In the genomic region with DNA sequence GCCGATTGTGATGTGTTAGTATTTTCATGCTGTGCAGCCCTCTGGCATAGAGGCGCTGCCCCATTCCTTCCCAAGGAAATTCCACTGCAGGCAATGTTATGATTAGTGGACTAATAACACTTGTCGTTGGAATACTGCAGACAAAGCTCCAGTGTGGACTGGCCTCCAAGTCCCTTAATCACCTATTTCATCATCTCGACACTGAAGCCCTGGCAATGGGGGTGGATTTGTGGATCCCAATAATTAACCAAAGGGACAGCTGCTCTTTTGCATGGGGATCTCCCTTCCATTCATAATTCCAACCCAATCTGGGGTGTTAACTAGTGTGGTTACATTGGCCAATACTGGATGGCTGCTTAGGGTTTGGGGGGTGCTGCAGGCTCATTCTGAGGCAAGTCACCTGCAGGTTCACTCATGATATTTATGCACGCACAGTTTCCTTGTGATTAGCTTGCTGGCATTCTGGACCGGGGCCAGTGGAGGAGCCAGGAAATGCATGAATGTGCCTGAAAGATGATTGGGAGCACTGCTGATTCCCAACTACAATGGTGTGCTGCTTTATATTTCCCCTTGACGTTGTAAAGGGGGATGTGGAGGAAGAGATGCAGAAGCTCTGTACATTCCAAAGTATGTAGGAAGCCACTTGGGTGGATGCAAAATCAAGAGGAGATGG, we compare ENCODE assay signal across 14 mouse cellular contexts. TPM values are rescaled to one million over a fixed set of nuclear protein-coding genes. Genes with fewer than 3 reads are reported as not detected.
DNase-seq lines count a peak whose midpoint lies in the region; ATAC-seq and TF ChIP-seq lines count a peak whose summit lies in the region.
"Had no signal": no experiment of that assay in that cellular context is flagged by ENCODE, and none has a peak within 500 bp of the region (broad histone marks: within the 10 kb centered on the region; RNA-seq: fewer than 3 reads in every experiment).

No protein-coding gene starts in this region.

- H3K4me1 ChIP-seq in forebrain, embryonic 14.5 days (ENCODE audit: control insufficient read depth, insufficient read depth, low read length) = peaks cover 4% of the 10 kb centered on the region; the same call in 1 of the 2 replicates
- 0 out of 2 replicates have a peak, but pooled peaks cover 3% of the 10 kb centered on the region for H3K4me1 ChIP-seq in forebrain, embryonic 12.5 days
- H3K4me1 ChIP-seq in kidney, adult 2 months (ENCODE audit: control insufficient read depth, insufficient read depth, low read length) = no peaks in the 10 kb centered on the region
- H3K4me1 ChIP-seq in kidney, embryonic 14.5 days (ENCODE audit: control insufficient read depth, insufficient read depth, low read length) = peaks cover 13% of the 10 kb centered on the region; the same call in 1 of the 2 replicates

- H3K9ac ChIP-seq in forebrain, embryonic 14.5 days (ENCODE audit: low read length) = no peak overlapping the region
- H3K9ac ChIP-seq in forebrain, embryonic 12.5 days = no peak overlapping the region
- no peak overlapping the region for H3K9ac ChIP-seq in kidney, embryonic 14.5 days (ENCODE audit: low read depth, low read length)

- TF ChIP-seq CTCF in kidney, adult 2 months (conservative IDR thresholded peaks at IDR 0.05; ENCODE audit: insufficient read depth, insufficient read length, low read depth, low read length) = no peak

- DNase-seq in forebrain, embryonic 14.5 days (ENCODE audit: low spot score) = peak; percentile 52
- DNase-seq in kidney, adult 2 months = peak; percentile 11
- DNase-seq in fat pad, adult 2 months (ENCODE audit: extremely low read depth, low read depth, low spot score) = peak; percentile 10
- peak; percentile 32 for DNase-seq in lung, postnatal 36 days
- no peak for DNase-seq in layer of hippocampus, postnatal 36 days
- DNase-seq in layer of hippocampus, adult 9-11 months = no peak

- no peaks in the 10 kb centered on the region for H3K36me3 ChIP-seq in forebrain, embryonic 14.5 days (ENCODE audit: control insufficient read depth, insufficient read depth, low read length)
- H3K36me3 ChIP-seq in forebrain, embryonic 12.5 days (replicated peaks) = no peaks in the 10 kb centered on the region
- H3K36me3 ChIP-seq in kidney, adult 2 months (ENCODE audit: control insufficient read depth, insufficient read depth, low read length) = no peaks in the 10 kb centered on the region
- no peaks in the 10 kb centered on the region for H3K36me3 ChIP-seq in kidney, embryonic 14.5 days (ENCODE audit: control insufficient read depth, insufficient read depth, low read length)

- H3K4me2 ChIP-seq in forebrain, embryonic 14.5 days (ENCODE audit: low read length) = no peak overlapping the region
- H3K4me2 ChIP-seq in forebrain, embryonic 12.5 days = no peak overlapping the region
- no peak overlapping the region for H3K4me2 ChIP-seq in kidney, embryonic 14.5 days (replicated peaks; ENCODE audit: low read depth, low read length)

- H3K9me3 ChIP-seq in forebrain, embryonic 14.5 days (replicated peaks; ENCODE audit: control insufficient read depth, low read length) = no peaks in the 10 kb centered on the region
- H3K9me3 ChIP-seq in forebrain, embryonic 12.5 days = no peaks in the 10 kb centered on the region
- H3K9me3 ChIP-seq in kidney, embryonic 14.5 days (ENCODE audit: control insufficient read depth, low read length) = no peaks in the 10 kb centered on the region

- TF ChIP-seq POLR2A in kidney, adult 2 months (IDR thresholded peaks at IDR 0.05; ENCODE audit: low read depth, low read length) = no peak

- no peak overlapping the region for H3K27ac ChIP-seq in forebrain, embryonic 14.5 days (ENCODE audit: low read depth, low read length)
- no peak overlapping the region for H3K27ac ChIP-seq in forebrain, embryonic 12.5 days
- H3K27ac ChIP-seq in kidney, adult 2 months (ENCODE audit: insufficient read depth, low read depth, low read length) = no peak overlapping the region
- H3K27ac ChIP-seq in kidney, embryonic 14.5 days (ENCODE audit: low read depth, low read length) = no peak overlapping the region; the same call in 1 of the 2 replicates

- no peak overlapping the region for H3K4me3 ChIP-seq in forebrain, embryonic 14.5 days (ENCODE audit: low read depth, low read length)
- H3K4me3 ChIP-seq in forebrain, embryonic 12.5 days (replicated peaks) = no peak overlapping the region
- H3K4me3 ChIP-seq in kidney, adult 2 months (ENCODE audit: insufficient read depth, low read depth, low read length) = no peak overlapping the region
- H3K4me3 ChIP-seq in kidney, embryonic 14.5 days (ENCODE audit: low read length) = no peak overlapping the region

- WGBS in forebrain, embryonic 14.5 days = 46% methylated on average over 7 of the region's 7 CpGs
- WGBS in forebrain, embryonic 12.5 days = 63% methylated on average over 7 of the region's 7 CpGs
- 40% methylated on average over 7 of the region's 7 CpGs for WGBS in kidney, adult 2 months
- WGBS in kidney, embryonic 14.5 days = 63% methylated on average over 7 of the region's 7 CpGs

- no peaks in the 10 kb centered on the region for H3K27me3 ChIP-seq in forebrain, embryonic 14.5 days (replicated peaks; ENCODE audit: control insufficient read depth, insufficient read depth, low read length)
- H3K27me3 ChIP-seq in forebrain, embryonic 12.5 days = no peaks in the 10 kb centered on the region
- no peaks in the 10 kb centered on the region for H3K27me3 ChIP-seq in kidney, adult 2 months (replicated peaks; ENCODE audit: control insufficient read depth, insufficient read depth, low read length)
- no peaks in the 10 kb centered on the region for H3K27me3 ChIP-seq in kidney, embryonic 14.5 days (ENCODE audit: control insufficient read depth, insufficient read depth, low read length)
- H3K27me3 ChIP-seq: CH12.LX had no signal

- peak; percentile 40 for ATAC-seq in forebrain, embryonic 14.5 days
- ATAC-seq in forebrain, embryonic 12.5 days (ENCODE audit: low FRiP score) = no peak
- no peak for ATAC-seq in kidney, embryonic 14.5 days (ENCODE audit: low FRiP score, low TSS enrichment)
- ATAC-seq: activated CD4-positive, CD25-positive, alpha-beta regulatory T cell, adult 4 months had no signal

RNA-seq across cellular contexts. Expression of a gene that starts 25.2 kb away (rescaled TPM):
- polyA plus RNA-seq in forebrain, embryonic 14.5 days (2014; fragmentation: Nextera tagmentation; extraction: Ambion mirVana) = 0.71 TPM in 1 of 2 replicates, not detected in the other
- 0.97 and 1.1 TPM in 2 replicates for polyA plus RNA-seq in forebrain, embryonic 12.5 days (2016; fragmentation: Nextera tagmentation; extraction: Ambion mirVana)
- polyA plus RNA-seq in kidney, adult 2 months (2012; rRNA removed) = not detected in 2 replicates
- polyA plus RNA-seq in kidney, embryonic 14.5 days (2014; fragmentation: Nextera tagmentation; extraction: Ambion mirVana) = 5.4 and 6.0 TPM in 2 replicates
- total RNA-seq in layer of hippocampus, postnatal 36 days (2021) = not detected
- total RNA-seq: CH12.LX; common myeloid progenitor, adult 5-6 weeks; layer of hippocampus, adult 18-20 months had no signal
- polyA plus RNA-seq: activated CD4-positive, CD25-positive, alpha-beta regulatory T cell, adult 4 months; neural tube, embryonic 14.5 days; urinary bladder, adult 2 months had no signal

RNA-seq across cellular contexts. Expression of a gene that starts 54.9 kb away (rescaled TPM):
- 4.1 and 5.2 TPM in 2 replicates for polyA plus RNA-seq in forebrain, embryonic 14.5 days (2014; fragmentation: Nextera tagmentation; extraction: Ambion mirVana)
- 7.0 and 7.6 TPM in 2 replicates for polyA plus RNA-seq in forebrain, embryonic 12.5 days (2016; fragmentation: Nextera tagmentation; extraction: Ambion mirVana)
- polyA plus RNA-seq in kidney, adult 2 months (2012; rRNA removed) = 1.6 and 2.7 TPM in 2 replicates
- 7.6 and 10.5 TPM in 2 replicates for polyA plus RNA-seq in kidney, embryonic 14.5 days (2014; fragmentation: Nextera tagmentation; extraction: Ambion mirVana)
- total RNA-seq in layer of hippocampus, postnatal 36 days (2021) = 1 to 10 TPM; 3.1 to 3.6 TPM

RNA-seq across cellular contexts. Expression of a gene that starts 58.5 kb away (rescaled TPM):
- not detected in 2 replicates for polyA plus RNA-seq in forebrain, embryonic 14.5 days (2014; fragmentation: Nextera tagmentation; extraction: Ambion mirVana)
- polyA plus RNA-seq in forebrain, embryonic 12.5 days (2016; fragmentation: Nextera tagmentation; extraction: Ambion mirVana) = not detected in 2 replicates
- not detected in 2 replicates for polyA plus RNA-seq in kidney, adult 2 months (2012; rRNA removed)
- not detected in 2 replicates for polyA plus RNA-seq in kidney, embryonic 14.5 days (2014; fragmentation: Nextera tagmentation; extraction: Ambion mirVana)
- not detected for total RNA-seq in layer of hippocampus, postnatal 36 days (2021)
- total RNA-seq: CH12.LX; common myeloid progenitor, adult 5-6 weeks; layer of hippocampus, adult 18-20 months had no signal
- polyA plus RNA-seq: activated CD4-positive, CD25-positive, alpha-beta regulatory T cell, adult 4 months; neural tube, embryonic 14.5 days; urinary bladder, adult 2 months had no signal

Comparison
In these comparisons a context has a peak if more than half of its experiments do, and no peak if none do; other contexts are left out.
1. DNase-seq: peak in forebrain, embryonic 14.5 days (single experiment), kidney, adult 2 months (single experiment), fat pad, adult 2 months (single experiment) and lung, postnatal 36 days (single experiment); none in layer of hippocampus, postnatal 36 days (0 of 2) and layer of hippocampus, adult 9-11 months (single experiment).